Mouse (Mus musculus): Measurements from ENCODE around the gene Spaca3. TPM values are rescaled to one million over a fixed set of nuclear protein-coding genes. Genes with fewer than 3 reads are reported as not detected.

Gene Spaca3
- polyA plus RNA-seq, 1 experiment from 2014 or later, result not detected

DNA sequence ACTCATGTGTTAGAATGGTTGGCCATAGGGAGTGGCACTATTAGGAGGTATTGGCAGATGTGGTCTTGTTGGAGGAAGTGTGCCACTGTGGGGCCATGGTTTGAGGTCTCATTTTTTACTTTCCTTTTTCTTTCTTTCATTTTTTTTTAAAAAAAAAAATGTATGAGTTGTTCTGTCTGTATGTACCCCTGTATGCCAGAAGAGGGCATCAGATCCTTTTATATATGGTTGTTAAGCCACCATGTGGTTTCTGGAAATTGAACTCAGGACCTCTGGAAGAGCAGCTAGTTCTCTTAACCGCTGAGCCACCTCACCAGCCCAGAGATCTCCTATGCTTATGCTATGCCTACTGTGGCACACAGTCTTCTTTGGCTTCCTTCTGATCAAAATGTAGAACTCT, 19.4 kb upstream of the Spaca3 start:
- H3K36me3 ChIP-seq (replicated peaks), result no peaks in the 10 kb centered on the region
- DNase-seq (ENCODE audit: low spot score), result no peak
- 65% methylated on average over 1 of the region's 1 CpGs for WGBS

GRCm38 (mm10) chr11:80843435-80843834, 14.7 kb upstream of the Spaca3 start:
- H3K4me1 ChIP-seq, result peaks cover 13% of the 10 kb centered on the region
- 84% methylated on average over 2 of the region's 2 CpGs for WGBS
- DNase-seq (ENCODE audit: low spot score), result no peak
- H3K27me3 ChIP-seq (replicated peaks; ENCODE audit: low read depth, poor library complexity, severe bottlenecking), result no peaks in the 10 kb centered on the region
- no peak overlapping the region for H3K27ac ChIP-seq (replicated peaks)
- no peaks in the 10 kb centered on the region for H3K36me3 ChIP-seq (replicated peaks)
- H3K9me3 ChIP-seq, result no peaks in the 10 kb centered on the region
- H3K4me3 ChIP-seq, result no peak overlapping the region

More for the DNA sequence above, 19.4 kb upstream of the Spaca3 start:
- no peaks in the 10 kb centered on the region for H3K9me3 ChIP-seq
- H3K4me3 ChIP-seq, result no peak overlapping the region
- H3K4me1 ChIP-seq, result peaks cover 7% of the 10 kb centered on the region; the same call in 1 of the 2 replicates
- H3K27ac ChIP-seq (replicated peaks), result no peak overlapping the region
- H3K27me3 ChIP-seq (replicated peaks; ENCODE audit: low read depth, poor library complexity, severe bottlenecking), result no peaks in the 10 kb centered on the region; the same call in 1 of the 2 replicates

DNA sequence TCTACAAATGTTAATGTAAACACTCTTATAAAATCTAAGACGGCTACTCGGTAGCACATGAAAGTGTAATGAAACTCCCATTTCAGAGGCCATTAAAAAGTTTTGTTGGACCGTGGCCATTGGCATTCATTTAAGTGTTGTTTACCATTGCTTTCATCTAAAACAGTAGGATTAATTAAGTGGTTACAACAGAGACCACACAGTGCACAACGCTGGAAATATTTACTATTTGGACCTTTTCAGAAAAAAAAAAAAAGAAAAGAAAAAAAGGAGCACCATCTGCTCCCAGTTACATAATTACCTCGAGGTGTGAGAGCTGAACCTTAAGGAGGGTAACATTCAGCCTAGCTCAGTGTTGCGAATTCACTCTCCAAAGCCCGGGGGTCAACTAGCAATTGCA, 12.7 kb upstream of the Spaca3 start:
- no peak for DNase-seq (ENCODE audit: low spot score)
- Histone ChIP-seq H3K36me3 (replicated peaks) (no peaks in the 10 kb centered on the region), H3K27me3 (replicated peaks; ENCODE audit: low read depth, poor library complexity, severe bottlenecking) (no peaks in the 10 kb centered on the region), H3K9me3 (no peaks in the 10 kb centered on the region), H3K4me1 (peaks cover 13% of the 10 kb centered on the region), H3K27ac (replicated peaks) (no peak overlapping the region), H3K4me3 (no peak overlapping the region)
- 58% methylated on average over 7 of the region's 7 CpGs for WGBS

DNA sequence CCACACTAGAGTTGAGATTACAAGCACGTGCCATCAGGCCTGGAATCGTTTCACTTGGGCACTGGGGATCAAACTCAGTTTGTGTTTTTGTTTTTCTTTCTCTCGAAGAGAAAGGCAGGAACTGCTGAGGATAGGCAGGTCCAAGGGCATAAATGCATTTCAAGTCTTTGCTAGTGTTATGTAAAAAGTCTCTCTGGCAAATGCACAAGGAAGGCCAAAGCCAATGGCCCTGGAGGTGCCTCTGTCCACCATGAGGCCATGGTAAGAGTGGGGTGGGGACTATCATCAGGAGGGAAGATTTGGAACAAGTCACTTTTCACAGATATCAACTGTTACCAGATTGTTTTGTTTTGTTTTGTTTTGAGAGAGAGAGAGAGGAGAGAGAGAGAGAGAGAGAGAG, 12.1 kb upstream of the Spaca3 start:
- no peak overlapping the region for H3K4me3 ChIP-seq
- H3K27me3 ChIP-seq (replicated peaks; ENCODE audit: low read depth, poor library complexity, severe bottlenecking), result no peaks in the 10 kb centered on the region
- DNase-seq (ENCODE audit: low spot score), result no peak
- peaks cover 12% of the 10 kb centered on the region for H3K4me1 ChIP-seq
- no peaks in the 10 kb centered on the region for H3K36me3 ChIP-seq (replicated peaks)
- no peaks in the 10 kb centered on the region for H3K9me3 ChIP-seq
- WGBS, result 36% methylated on average over 3 of the region's 3 CpGs
- H3K27ac ChIP-seq (replicated peaks), result no peak overlapping the region

- Histone ChIP-seq H3K9me3 (no peaks in the 10 kb centered on the region), H3K4me1 (peaks cover 6% of the 10 kb centered on the region), H3K27ac (replicated peaks) (no peak overlapping the region), H3K4me3 (no peak overlapping the region), H3K36me3 (replicated peaks) (no peaks in the 10 kb centered on the region), H3K27me3 (replicated peaks; ENCODE audit: low read depth, poor library complexity, severe bottlenecking) (no peaks in the 10 kb centered on the region)
- DNase-seq (ENCODE audit: low spot score), result no peak
- 39% methylated on average over 5 of the region's 5 CpGs for WGBS
Observed at GRCm38 (mm10) chr11:80848131-80848530, 10.0 kb upstream of the Spaca3 start.

DNA sequence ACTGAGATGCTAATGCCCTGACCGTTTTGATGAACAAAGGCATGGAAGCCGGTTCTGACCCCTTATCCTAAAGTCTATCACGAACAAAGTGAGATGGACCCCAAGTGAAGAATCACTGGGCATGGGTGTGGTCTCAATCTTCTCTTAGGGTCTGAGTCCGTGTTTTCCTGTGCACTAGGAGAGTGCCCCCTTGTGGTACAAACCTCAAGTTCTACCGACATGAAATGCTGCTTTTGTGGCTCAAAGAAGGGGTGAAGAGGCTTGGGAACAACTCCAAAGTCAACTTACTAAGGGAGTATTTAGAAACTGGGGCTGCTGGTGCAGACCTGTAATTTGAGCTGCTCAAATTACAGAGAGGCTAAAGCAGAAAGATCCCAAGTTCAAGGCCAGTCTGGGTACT, 6.3 kb upstream of the Spaca3 start:
- Histone ChIP-seq H3K9me3 (no peaks in the 10 kb centered on the region), H3K27me3 (replicated peaks; ENCODE audit: low read depth, poor library complexity, severe bottlenecking) (no peaks in the 10 kb centered on the region), H3K27ac (replicated peaks) (no peak overlapping the region), H3K4me1 (peaks cover 6% of the 10 kb centered on the region), H3K36me3 (replicated peaks) (no peaks in the 10 kb centered on the region), H3K4me3 (no peak overlapping the region)
- peak; percentile 14 for DNase-seq (ENCODE audit: low spot score)
- WGBS, result 46% methylated on average over 5 of the region's 5 CpGs

DNA sequence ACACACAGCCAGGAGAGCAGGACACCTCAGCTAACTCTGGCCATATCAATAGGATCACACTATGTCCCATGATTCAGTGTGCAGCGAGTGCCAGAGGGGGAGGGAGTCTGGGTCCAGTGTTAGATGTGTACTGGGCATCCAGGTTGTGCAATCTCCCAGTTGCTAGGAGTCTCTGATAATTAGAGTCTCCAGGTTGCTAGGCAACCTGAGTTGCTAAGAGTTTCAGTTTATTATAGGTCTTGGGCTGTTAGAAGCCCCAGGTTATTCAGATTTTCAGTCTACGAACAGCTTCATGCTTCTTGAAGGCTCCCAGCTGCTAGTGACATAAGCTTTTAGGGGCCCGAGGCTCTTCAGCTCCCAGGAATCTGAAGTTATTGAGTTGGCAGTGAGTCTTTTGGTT, 5.2 kb upstream of the Spaca3 start:
- Histone ChIP-seq H3K27me3 (replicated peaks; ENCODE audit: low read depth, poor library complexity, severe bottlenecking) (no peaks in the 10 kb centered on the region), H3K36me3 (replicated peaks) (no peaks in the 10 kb centered on the region), H3K4me1 (peaks cover 2% of the 10 kb centered on the region), H3K9me3 (no peaks in the 10 kb centered on the region), H3K27ac (replicated peaks) (no peak overlapping the region), H3K4me3 (no peak overlapping the region)
- 74% methylated on average over 3 of the region's 3 CpGs for WGBS
- DNase-seq (ENCODE audit: low spot score), result no peak

DNA sequence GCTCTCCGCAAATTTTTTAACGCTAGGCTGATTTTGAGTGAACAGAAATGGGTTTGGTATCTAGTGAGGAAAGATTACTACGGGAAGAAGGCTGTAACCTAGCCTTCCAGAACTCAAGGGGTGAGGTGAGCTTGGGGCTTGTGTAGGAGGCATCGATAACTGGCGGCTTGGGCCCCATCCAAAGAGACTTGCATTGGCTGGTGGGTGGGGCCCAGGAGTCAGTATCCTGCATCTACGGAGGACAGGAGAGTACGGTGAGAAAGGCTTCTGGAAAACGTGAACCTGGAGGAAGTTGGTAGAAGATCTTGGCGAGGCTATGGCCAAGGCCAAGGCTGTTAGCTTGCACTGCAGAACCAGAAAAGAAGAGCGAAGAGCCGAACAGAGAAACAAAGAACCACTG, 3.7 kb upstream of the Spaca3 start:
- 89% methylated on average over 11 of the region's 11 CpGs for WGBS
- H3K9me3 ChIP-seq, result no peaks in the 10 kb centered on the region
- no peaks in the 10 kb centered on the region for H3K4me1 ChIP-seq
- no peak overlapping the region for H3K4me3 ChIP-seq
- H3K36me3 ChIP-seq (replicated peaks), result no peaks in the 10 kb centered on the region
- H3K27ac ChIP-seq (replicated peaks), result no peak overlapping the region
- DNase-seq (ENCODE audit: low spot score), result no peak
- no peaks in the 10 kb centered on the region for H3K27me3 ChIP-seq (replicated peaks; ENCODE audit: low read depth, poor library complexity, severe bottlenecking)

DNA sequence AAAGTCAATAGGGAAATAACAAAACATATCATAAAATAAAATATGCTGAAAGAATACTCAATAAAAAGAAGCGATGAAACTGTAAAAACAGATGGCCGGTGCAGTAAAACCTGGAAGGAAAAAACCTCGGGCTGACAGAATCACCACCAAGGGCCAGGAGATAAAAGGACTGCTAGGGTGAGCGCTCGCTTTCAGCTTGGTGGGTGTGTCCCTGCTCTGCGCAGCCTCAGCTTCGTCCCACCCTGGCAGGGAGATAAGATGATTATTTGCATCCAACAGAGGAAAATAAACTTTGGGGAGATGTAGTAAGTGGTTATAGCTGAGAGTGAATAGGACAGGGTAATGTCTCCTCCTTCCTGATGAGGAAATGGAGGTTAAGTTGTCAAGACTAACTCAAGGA, 3.3 kb upstream of the Spaca3 start:
- no peak overlapping the region for H3K27ac ChIP-seq (replicated peaks)
- no peak overlapping the region for H3K4me3 ChIP-seq
- no peaks in the 10 kb centered on the region for H3K4me1 ChIP-seq
- DNase-seq (ENCODE audit: low spot score), result no peak
- H3K36me3 ChIP-seq (replicated peaks), result no peaks in the 10 kb centered on the region
- WGBS, result 69% methylated on average over 7 of the region's 7 CpGs
- H3K9me3 ChIP-seq, result no peaks in the 10 kb centered on the region
- H3K27me3 ChIP-seq (replicated peaks; ENCODE audit: low read depth, poor library complexity, severe bottlenecking), result no peaks in the 10 kb centered on the region

- H3K27me3 ChIP-seq (replicated peaks; ENCODE audit: low read depth, poor library complexity, severe bottlenecking), result no peaks in the 10 kb centered on the region
- 80% methylated on average over 2 of the region's 2 CpGs for WGBS
- H3K36me3 ChIP-seq (replicated peaks), result no peaks in the 10 kb centered on the region
- no peak for DNase-seq (ENCODE audit: low spot score)
- no peak overlapping the region for H3K27ac ChIP-seq (replicated peaks)
- H3K9me3 ChIP-seq, result no peaks in the 10 kb centered on the region
- H3K4me3 ChIP-seq, result no peak overlapping the region
- no peaks in the 10 kb centered on the region for H3K4me1 ChIP-seq
Observed at GRCm38 (mm10) chr11:80856827-80857226, 1.3 kb upstream of the Spaca3 start.

DNA sequence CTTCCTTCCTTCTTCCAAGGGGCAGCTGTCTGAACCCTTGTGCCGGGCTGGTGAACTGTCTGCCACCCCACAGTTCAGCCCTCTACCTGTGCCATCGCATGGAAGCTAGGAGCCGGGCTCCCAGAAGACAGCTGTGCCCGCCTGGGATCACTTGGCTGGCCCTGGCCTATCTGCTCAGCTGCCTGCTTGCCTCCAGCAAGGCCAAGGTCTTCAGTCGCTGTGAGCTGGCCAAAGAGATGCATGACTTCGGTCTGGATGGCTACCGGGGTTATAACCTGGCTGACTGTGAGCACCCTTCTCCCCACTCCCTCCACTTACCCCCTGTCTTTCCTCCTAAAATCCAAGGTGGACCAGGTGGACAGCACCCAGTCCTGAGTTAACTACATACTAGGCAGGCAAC, 4.8 kb downstream of the Spaca3 start:
- H3K4me3 ChIP-seq, result no peak overlapping the region
- no peak for DNase-seq (ENCODE audit: low spot score)
- H3K4me1 ChIP-seq, result no peaks in the 10 kb centered on the region
- WGBS, result 90% methylated on average over 7 of the region's 7 CpGs
- no peaks in the 10 kb centered on the region for H3K36me3 ChIP-seq (replicated peaks)
- H3K27me3 ChIP-seq (replicated peaks; ENCODE audit: low read depth, poor library complexity, severe bottlenecking), result no peaks in the 10 kb centered on the region
- H3K9me3 ChIP-seq, result no peaks in the 10 kb centered on the region
- no peak overlapping the region for H3K27ac ChIP-seq (replicated peaks)

DNA sequence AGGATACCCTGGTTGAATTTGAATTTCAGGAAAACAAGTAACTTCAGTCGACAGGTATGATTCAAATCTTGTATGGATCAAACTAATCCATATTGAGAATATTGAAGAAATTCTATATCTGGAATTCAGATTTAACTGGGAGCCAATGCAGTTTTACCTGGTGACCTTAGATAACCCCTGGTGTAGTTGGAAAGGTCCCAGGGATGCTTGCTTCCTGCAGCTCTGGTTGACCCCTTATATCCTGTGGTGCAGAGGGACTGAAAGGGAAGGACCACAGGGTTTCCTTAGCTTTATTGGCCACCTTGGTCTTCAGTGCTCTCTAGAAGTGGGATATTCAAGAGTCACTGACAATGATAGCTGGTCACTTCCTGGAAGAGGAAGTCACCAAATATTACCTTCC, 9.9 kb downstream of the Spaca3 start:
- DNase-seq (ENCODE audit: low spot score), result no peak
- 93% methylated on average over 1 of the region's 1 CpGs for WGBS
- Histone ChIP-seq H3K4me1 (no peaks in the 10 kb centered on the region), H3K36me3 (replicated peaks) (no peaks in the 10 kb centered on the region), H3K4me3 (no peak overlapping the region), H3K27ac (replicated peaks) (no peak overlapping the region), H3K27me3 (replicated peaks; ENCODE audit: low read depth, poor library complexity, severe bottlenecking) (no peaks in the 10 kb centered on the region), H3K9me3 (no peaks in the 10 kb centered on the region)

- Histone ChIP-seq H3K9me3 (no peaks in the 10 kb centered on the region), H3K4me3 (no peak overlapping the region), H3K36me3 (replicated peaks) (no peaks in the 10 kb centered on the region), H3K27ac (replicated peaks) (no peak overlapping the region), H3K27me3 (replicated peaks; ENCODE audit: low read depth, poor library complexity, severe bottlenecking) (no peaks in the 10 kb centered on the region), H3K4me1 (peaks cover 5% of the 10 kb centered on the region)
- WGBS, result 67% methylated on average over 17 of the region's 17 CpGs
- peak; percentile 79 for DNase-seq (ENCODE audit: low spot score)
Observed at GRCm38 (mm10) chr11:80872509-80873474, 14.6 kb downstream of the Spaca3 start.

Measured in embryonic facial prominence, embryonic 10.5 days (tissue).